Mouse (Mus musculus): ENCODE measurements around the gene Rhot1. TPM values are rescaled to one million over a fixed set of nuclear protein-coding genes. Genes with fewer than 3 reads are reported as not detected.
"Not testable (repeated sequence)": the region's sequence is repeated elsewhere in the genome, so short reads cannot be mapped to it uniquely, and the experiment has no call there.

Rhot1 gene
- polyA plus RNA-seq, 1 experiment from 2014 or later, result 49.4 TPM

DNA sequence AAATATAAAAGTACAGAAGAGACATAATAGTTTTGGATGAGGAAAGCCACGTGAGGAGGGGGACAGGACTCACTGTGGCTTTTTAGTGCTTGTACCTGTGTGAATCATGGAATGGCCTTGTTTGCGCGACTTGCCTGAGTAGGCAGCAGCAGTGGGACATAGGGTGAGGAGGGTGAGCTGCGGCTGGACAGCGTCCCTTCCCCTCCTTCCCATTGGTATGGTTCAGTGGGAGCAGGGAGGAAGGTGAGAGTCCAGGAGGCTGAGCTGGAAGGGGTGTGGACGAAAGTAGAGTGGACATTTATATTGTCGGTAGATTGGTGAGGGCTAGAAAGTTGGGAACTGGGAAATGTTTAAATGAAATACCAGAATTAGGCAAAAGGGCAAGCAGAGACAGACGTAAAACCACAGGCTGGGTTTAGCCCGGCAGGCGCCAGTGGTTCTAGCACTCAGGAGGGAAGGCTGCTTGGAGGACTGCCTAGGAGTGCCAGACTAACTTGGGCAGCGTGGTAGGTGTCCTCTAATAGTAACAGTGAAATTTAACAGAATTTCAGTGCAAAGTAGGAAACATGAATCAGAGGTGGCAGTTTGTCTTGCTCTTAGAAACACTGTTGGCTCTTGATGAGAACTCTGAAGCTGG, 10.0 kb downstream of the Rhot1 start:
- ATAC-seq, result no peak
- no peak for DNase-seq (ENCODE audit: low read depth, low spot score)
- no peaks in the 10 kb centered on the region for H3K27me3 ChIP-seq
- in situ Hi-C loops (cut with MboI; ENCODE audit: low pct_unique_long_range_greater_than_20kb), result no loop called here
- POLR2A ChIA-PET, result no interaction called here
- CTCF ChIA-PET, result interaction anchor here (3.0 kb wide), 1 partner anchor 10 kb away, joined by 7 read pairs; the partner anchor contains the start of gene Rhot1
- TF ChIP-seq CTCF (IDR thresholded peaks at IDR 0.05), result no peak

- in situ Hi-C loops (cut with MboI; ENCODE audit: low pct_unique_long_range_greater_than_20kb); H3K27me3 ChIP-seq; POLR2A ChIA-PET; ATAC-seq; CTCF ChIA-PET; DNase-seq (ENCODE audit: low read depth, low spot score): not testable (repeated sequence)
Measured at GRCm38 (mm10) chr11:80230066-80230465, 21.2 kb downstream of the Rhot1 start.

DNA sequence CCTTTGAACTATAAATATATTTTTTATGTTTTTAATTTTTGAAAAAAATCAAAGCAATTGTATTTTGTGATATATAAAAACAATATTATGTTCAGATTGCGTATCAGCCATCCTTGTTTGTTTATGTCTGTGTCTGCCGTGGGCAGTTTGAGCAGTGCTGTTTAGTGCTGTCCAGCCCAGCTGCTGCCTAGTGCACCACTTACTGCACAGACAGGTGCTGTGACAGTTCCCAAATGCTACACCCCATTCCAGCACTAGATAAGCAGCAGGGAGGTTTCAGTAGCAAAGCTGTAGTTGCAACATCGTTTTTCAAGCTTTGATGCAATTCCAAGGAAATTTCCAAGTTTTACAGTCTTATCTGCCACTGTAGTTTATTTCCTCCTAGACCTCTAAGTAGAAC, 28.5 kb downstream of the Rhot1 start:
- in situ Hi-C loops (cut with MboI; ENCODE audit: low pct_unique_long_range_greater_than_20kb), result no loop called here
- H3K27me3 ChIP-seq, result no peaks in the 10 kb centered on the region
- ChIA-PET CTCF (no interaction called here), POLR2A (no interaction called here)
- ATAC-seq (no peak), DNase-seq (ENCODE audit: low read depth, low spot score) (no peak)
- TF ChIP-seq CTCF (IDR thresholded peaks at IDR 0.05), result no peak

DNA sequence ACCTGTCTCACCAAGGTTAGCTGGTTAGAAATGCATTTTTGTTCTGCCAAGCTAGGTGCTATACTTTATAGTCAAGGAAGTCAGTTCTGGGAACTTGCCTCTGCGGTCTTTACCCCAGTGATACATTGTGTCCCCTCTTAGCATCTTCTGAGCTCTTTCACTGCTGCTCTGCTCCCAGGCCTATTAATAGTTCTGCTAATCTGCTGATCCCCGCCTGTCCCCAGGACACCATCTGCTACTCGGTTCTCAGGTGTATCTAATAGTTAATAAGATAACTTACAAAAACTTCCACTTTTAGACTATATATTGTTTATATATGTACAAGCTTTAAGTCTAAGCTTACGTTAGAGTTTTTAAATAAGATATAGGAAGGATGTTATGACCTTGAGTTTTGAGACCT, 29.5 kb downstream of the Rhot1 start:
- DNase-seq (ENCODE audit: low read depth, low spot score) (no peak), ATAC-seq (no peak)
- no peaks in the 10 kb centered on the region for H3K27me3 ChIP-seq
- ChIA-PET CTCF (no interaction called here), POLR2A (no interaction called here)
- in situ Hi-C loops (cut with MboI; ENCODE audit: low pct_unique_long_range_greater_than_20kb), result no loop called here
- TF ChIP-seq CTCF (IDR thresholded peaks at IDR 0.05), result no peak

DNA sequence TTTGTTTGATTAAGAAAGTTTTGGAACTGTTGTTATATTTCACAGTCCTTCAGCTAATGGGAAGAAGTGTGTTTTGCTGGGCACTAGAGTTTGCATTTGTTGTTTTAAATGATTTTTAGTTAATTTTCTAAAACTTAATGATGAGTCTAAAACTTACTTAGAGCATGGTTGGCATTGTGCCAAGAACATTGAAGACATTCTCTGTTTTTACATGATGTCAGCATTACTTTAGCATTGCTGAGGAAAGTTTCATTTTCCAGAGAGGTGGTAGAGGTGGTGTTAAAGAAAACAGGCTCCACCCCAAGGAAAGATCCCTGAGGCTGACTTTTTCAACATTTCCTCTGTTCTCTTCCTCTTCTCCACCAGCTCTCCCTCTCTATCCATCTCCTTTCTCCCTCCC, 38.2 kb downstream of the Rhot1 start:
- ChIA-PET CTCF (interaction anchor here (1.9 kb wide), 1 partner anchor 11 kb away, joined by 14 read pairs; no protein-coding TSS in a partner anchor), POLR2A (no interaction called here)
- in situ Hi-C loops (cut with MboI; ENCODE audit: low pct_unique_long_range_greater_than_20kb), result no loop called here
- ATAC-seq (no peak), DNase-seq (ENCODE audit: low read depth, low spot score) (no peak)
- H3K27me3 ChIP-seq, result no peaks in the 10 kb centered on the region
- TF ChIP-seq CTCF (IDR thresholded peaks at IDR 0.05), result no peak

GRCm38 (mm10) chr11:80248531-80248930, 39.7 kb downstream of the Rhot1 start:
- ChIA-PET CTCF (interaction anchor here (1.9 kb wide), 1 partner anchor 9 kb away, joined by 14 read pairs; no protein-coding TSS in a partner anchor), POLR2A (no interaction called here)
- H3K27me3 ChIP-seq, result no peaks in the 10 kb centered on the region
- TF ChIP-seq CTCF (IDR thresholded peaks at IDR 0.05), result no peak
- in situ Hi-C loops (cut with MboI; ENCODE audit: low pct_unique_long_range_greater_than_20kb), result no loop called here
- no peak for DNase-seq (ENCODE audit: low read depth, low spot score)
- no peak for ATAC-seq

DNA sequence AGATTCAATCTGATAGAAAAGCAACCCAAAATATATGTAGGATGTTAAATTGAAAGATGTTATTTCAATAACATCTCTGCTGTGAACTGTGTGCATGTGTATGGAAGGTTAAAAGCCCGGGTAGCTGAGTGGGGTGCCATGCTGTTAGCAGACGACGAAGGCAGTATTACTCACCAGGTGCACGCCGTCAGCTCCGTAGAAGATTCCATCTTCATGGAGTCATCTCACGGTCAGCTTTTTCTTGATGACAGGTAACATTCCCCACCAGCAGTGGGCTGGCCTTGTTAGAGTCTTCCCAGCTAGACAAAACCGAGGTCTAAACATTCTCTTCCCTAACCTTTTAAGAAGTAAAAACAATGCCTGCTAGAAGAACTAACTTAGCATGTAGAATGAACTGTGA, 55.3 kb downstream of the Rhot1 start:
- POLR2A ChIA-PET, result interaction anchor here (1.1 kb wide), 1 partner anchor 14 kb away, joined by 3 read pairs; no protein-coding TSS in a partner anchor
- CTCF ChIA-PET, result interaction anchor here (0.9 to 1.3 kb wide), 2 partner anchors 11 to 21 kb away, joined by 4 to 5 read pairs; no protein-coding TSS in a partner anchor
- no peak for ATAC-seq
- TF ChIP-seq CTCF (IDR thresholded peaks at IDR 0.05), result no peak
- DNase-seq (ENCODE audit: low read depth, low spot score), result no peak
- in situ Hi-C loops (cut with MboI; ENCODE audit: low pct_unique_long_range_greater_than_20kb), result no loop called here
- H3K27me3 ChIP-seq, result no peaks in the 10 kb centered on the region

DNA sequence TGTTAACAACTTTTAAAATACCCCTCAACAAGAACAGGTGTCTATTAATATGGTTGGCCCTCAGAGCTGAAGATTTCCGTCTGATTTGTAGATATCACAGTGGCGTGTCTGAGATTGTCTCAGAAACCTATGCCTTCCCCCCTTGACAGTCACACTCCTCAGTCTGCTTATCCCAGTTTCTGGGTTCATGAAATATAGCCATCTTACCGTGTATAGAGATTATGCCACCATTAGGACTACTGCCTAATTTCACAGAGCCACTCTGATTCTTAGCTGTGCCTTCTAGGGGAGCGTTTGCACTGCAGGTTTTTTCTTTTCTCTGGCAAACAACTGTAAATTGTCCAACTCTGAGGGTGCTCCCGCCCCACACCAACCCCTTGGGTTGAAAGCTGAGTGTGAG, 62.3 kb downstream of the Rhot1 start:
- in situ Hi-C loops (cut with MboI; ENCODE audit: low pct_unique_long_range_greater_than_20kb), result no loop called here
- no peak for TF ChIP-seq CTCF (IDR thresholded peaks at IDR 0.05)
- H3K27me3 ChIP-seq, result no peaks in the 10 kb centered on the region
- no peak for ATAC-seq
- POLR2A ChIA-PET, result no interaction called here
- no peak for DNase-seq (ENCODE audit: low read depth, low spot score)
- CTCF ChIA-PET, result interaction anchor here (0.9 kb wide), 1 partner anchor 13 kb away, joined by 3 read pairs; no protein-coding TSS in a partner anchor

DNA sequence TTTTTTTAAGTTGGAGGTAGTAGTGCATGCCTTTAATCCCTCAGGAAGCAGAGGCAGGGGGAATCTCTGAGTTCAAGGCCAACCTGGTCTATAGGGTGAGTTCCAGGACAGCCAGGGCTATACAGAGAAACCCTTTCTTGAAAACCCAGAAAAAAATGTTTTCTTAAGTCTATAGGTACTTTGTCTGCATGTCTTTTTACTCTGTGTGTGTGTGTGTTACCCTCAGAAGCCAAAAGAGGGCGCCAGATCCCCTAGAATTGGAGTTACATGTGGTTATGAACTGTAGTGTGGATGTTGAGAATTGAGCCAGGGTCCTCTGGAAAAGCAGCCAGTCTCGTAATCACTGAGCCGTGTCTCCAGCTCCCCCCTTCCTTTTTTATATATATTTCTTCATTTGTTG, 66.2 kb downstream of the Rhot1 start:
- TF ChIP-seq CTCF (IDR thresholded peaks at IDR 0.05), result peak; percentile 32
- DNase-seq (ENCODE audit: low read depth, low spot score), result no peak
- in situ Hi-C loops (cut with MboI; ENCODE audit: low pct_unique_long_range_greater_than_20kb), result loop anchor here (25.0 kb wide), 1 partner anchor 1337 kb away; no protein-coding TSS in a partner anchor
- ChIA-PET POLR2A (interaction anchor here (0.7 kb wide), 1 partner anchor 1388 kb away, joined by 3 read pairs; no protein-coding TSS in a partner anchor), CTCF (interaction anchor here (0.8 to 2.3 kb wide), 4 partner anchors 10 to 76 kb away, joined by 3 to 8 read pairs (median 4); no protein-coding TSS in a partner anchor)
- ATAC-seq, result no peak
- H3K27me3 ChIP-seq, result no peaks in the 10 kb centered on the region

- POLR2A ChIA-PET, result no interaction called here
- CTCF ChIA-PET, result interaction anchor here (1.1 kb wide), 1 partner anchor 9 kb away, joined by 5 read pairs; no protein-coding TSS in a partner anchor
- DNase-seq (ENCODE audit: low read depth, low spot score), result no peak
- no peaks in the 10 kb centered on the region for H3K27me3 ChIP-seq
- no peak for TF ChIP-seq CTCF (IDR thresholded peaks at IDR 0.05)
- no peak for ATAC-seq
- in situ Hi-C loops (cut with MboI; ENCODE audit: low pct_unique_long_range_greater_than_20kb), result loop anchor here (25.0 kb wide), 1 partner anchor 1334 kb away; no protein-coding TSS in a partner anchor
Measured at GRCm38 (mm10) chr11:80278054-80278453, 69.2 kb downstream of the Rhot1 start.

GRCm38 (mm10) chr11:80283786-80284185, 75.0 kb downstream of the Rhot1 start:
- in situ Hi-C loops (cut with MboI; ENCODE audit: low pct_unique_long_range_greater_than_20kb), result loop anchor here (10.0 to 25.0 kb wide), 2 partner anchors 381 to 1329 kb away; no protein-coding TSS in a partner anchor
- TF ChIP-seq CTCF (IDR thresholded peaks at IDR 0.05), result no peak
- DNase-seq (ENCODE audit: low read depth, low spot score) (no peak), ATAC-seq (no peak)
- ChIA-PET CTCF (interaction anchor here (1.1 to 2.6 kb wide), 3 partner anchors 19 to 71 kb away, joined by 4 to 6 read pairs (median 5); no protein-coding TSS in a partner anchor), POLR2A (interaction anchor here (0.7 kb wide), 1 partner anchor 12 kb away, joined by 4 read pairs; no protein-coding TSS in a partner anchor)
- no peaks in the 10 kb centered on the region for H3K27me3 ChIP-seq
